Mouse (Mus musculus): ENCODE results near the gene Shbg. TPM values are rescaled to one million over a fixed set of nuclear protein-coding genes. Genes with fewer than 3 reads are reported as not detected.
A peak's percentile ranks its signal among the peaks of the same experiment; 100 is the strongest.

Gene Shbg
- polyA plus RNA-seq, 1 experiment, result 0.06 TPM

DNA sequence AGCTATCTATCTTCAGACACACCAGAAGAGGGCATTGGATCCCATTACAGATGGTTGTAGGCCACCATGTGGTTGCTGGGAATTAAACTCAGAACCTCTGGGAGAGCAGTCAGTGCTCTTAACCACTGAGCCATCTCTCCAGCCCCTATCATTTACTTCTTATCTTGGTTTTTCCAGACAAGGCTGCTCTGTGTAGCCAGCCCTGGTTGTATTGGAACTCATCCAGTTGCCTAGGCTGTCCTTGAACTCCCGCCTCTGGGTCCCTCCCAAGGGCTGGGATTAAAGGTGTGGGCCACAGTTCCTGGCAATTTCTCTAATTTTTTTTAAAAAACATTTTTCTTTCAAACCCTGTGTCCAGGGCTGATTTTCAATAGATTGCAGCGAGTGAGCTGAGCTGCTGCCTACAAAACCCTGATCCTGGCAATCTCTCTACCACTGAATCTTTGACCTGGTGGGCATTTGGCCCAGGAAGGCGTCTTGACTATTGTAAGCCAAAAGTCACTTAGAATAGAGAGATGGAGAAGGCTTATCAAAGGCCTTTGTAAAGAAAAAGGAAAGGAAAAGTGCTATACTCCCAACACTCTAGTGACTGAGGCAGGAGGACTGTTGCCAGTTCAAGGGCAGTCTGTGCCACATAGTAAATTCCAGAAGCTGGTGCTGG, 43.6 kb upstream of the Shbg start:
- H3K4me3 ChIP-seq (ENCODE audit: insufficient read depth, low read length), result peak overlapping the region; percentile 78; the same call in 1 of the 2 replicates
- no peak overlapping the region for H3K27ac ChIP-seq (ENCODE audit: insufficient read depth, low read length)
- TF ChIP-seq CTCF (IDR thresholded peaks at IDR 0.05; ENCODE audit: extremely low read depth, insufficient read depth, low read length) (no peak), POLR2A (IDR thresholded peaks at IDR 0.05; ENCODE audit: extremely low read depth, insufficient read depth, low read length) (no peak)
- no peaks in the 10 kb centered on the region for H3K4me1 ChIP-seq (ENCODE audit: control insufficient read depth, insufficient read depth, low read length)

DNA sequence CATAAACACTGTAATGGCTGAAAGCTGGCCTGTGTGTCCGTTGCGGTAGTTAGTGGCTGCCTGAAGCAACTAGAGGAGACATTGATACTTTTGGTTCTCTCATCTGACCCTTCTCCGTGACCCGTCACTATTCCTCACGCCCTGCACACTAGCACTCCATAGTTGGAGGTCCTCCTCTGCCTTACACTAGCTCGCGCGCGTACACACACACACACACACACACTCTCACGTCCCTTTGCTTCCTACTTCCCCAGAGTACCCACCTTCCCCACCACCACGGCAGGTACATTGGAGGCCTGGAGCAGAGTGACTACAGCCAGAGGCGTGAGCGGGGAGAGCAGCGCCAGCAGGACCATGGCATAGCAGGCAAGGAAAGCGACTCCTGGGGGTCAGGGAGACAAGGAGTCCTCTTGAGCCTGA, 39.8 kb upstream of the Shbg start:
- H3K4me1 ChIP-seq (ENCODE audit: control insufficient read depth, insufficient read depth, low read length), result no peaks in the 10 kb centered on the region
- H3K4me3 ChIP-seq (ENCODE audit: insufficient read depth, low read length), result no peak overlapping the region
- TF ChIP-seq POLR2A (IDR thresholded peaks at IDR 0.05; ENCODE audit: extremely low read depth, insufficient read depth, low read length) (no peak), CTCF (IDR thresholded peaks at IDR 0.05; ENCODE audit: extremely low read depth, insufficient read depth, low read length) (no peak)
- no peak overlapping the region for H3K27ac ChIP-seq (ENCODE audit: insufficient read depth, low read length)

DNA sequence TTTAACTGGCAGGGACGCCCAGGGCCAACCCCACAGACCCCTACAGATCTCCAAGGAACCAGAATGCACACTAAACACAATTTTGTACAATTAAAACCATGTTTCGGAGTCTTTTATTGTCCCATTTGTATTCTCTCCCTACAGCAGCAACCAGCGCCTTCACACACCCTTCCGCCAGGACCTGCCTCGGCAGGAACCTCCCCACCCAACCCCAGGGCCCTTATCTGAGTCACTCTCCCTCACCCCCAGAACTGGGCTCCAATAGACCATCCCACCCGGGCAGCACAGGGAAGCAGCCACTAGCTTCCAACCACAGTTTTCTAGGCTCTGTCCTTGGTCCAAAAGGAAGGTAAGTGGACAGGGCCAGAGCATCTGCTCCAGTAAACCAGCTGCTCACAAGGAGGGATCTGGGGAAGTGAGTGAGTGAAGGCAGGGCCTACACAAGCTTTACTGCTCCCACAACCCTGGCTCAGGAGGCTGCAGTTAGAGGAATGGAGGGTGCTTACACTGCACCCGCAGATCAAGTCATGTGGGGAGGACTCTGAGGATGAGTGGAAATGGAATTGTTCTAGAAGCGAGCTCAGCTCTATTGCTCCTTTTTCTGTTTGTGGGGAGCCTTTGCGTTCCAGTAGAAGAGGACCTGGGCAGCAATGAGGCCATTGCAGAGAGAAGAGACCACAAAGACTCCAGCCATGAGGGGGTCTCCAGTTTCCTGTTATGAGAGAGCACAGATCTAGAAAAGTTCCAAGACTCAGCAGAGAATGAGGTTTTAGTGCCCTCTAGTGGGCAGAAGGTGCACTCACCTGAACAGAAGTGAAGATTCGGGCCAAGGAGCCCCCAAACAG, 39.1 kb upstream of the Shbg start:
- no peak overlapping the region for H3K27ac ChIP-seq (ENCODE audit: insufficient read depth, low read length)
- TF ChIP-seq CTCF (IDR thresholded peaks at IDR 0.05; ENCODE audit: extremely low read depth, insufficient read depth, low read length) (peak; percentile 72), POLR2A (IDR thresholded peaks at IDR 0.05; ENCODE audit: extremely low read depth, insufficient read depth, low read length) (no peak)
- no peak overlapping the region for H3K4me3 ChIP-seq (ENCODE audit: insufficient read depth, low read length)
- H3K4me1 ChIP-seq (ENCODE audit: control insufficient read depth, insufficient read depth, low read length), result no peaks in the 10 kb centered on the region

DNA sequence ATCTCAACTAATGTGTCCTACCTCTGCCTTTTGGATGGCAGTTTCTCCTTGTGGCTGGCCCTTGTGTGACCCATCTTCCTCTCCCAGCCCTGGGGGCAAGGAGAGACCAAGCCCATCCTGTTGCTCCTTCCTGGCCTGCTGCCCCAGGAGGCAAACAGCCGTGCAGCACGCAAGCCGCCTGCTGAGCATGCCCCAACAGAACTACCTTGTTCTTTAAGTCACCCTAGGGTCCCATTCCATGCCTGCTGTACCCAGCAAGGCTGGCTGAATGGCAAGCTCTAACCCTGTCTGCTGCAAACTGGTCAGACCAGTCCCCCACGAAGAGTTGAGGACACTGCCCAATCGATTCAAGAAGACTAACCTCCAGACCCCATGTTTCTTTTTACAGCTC, 38.4 kb upstream of the Shbg start:
- TF ChIP-seq CTCF (IDR thresholded peaks at IDR 0.05; ENCODE audit: extremely low read depth, insufficient read depth, low read length), result no peak
- Histone ChIP-seq H3K27ac (ENCODE audit: insufficient read depth, low read length) (no peak overlapping the region), H3K4me3 (ENCODE audit: insufficient read depth, low read length) (no peak overlapping the region), H3K4me1 (ENCODE audit: control insufficient read depth, insufficient read depth, low read length) (no peaks in the 10 kb centered on the region)

DNA sequence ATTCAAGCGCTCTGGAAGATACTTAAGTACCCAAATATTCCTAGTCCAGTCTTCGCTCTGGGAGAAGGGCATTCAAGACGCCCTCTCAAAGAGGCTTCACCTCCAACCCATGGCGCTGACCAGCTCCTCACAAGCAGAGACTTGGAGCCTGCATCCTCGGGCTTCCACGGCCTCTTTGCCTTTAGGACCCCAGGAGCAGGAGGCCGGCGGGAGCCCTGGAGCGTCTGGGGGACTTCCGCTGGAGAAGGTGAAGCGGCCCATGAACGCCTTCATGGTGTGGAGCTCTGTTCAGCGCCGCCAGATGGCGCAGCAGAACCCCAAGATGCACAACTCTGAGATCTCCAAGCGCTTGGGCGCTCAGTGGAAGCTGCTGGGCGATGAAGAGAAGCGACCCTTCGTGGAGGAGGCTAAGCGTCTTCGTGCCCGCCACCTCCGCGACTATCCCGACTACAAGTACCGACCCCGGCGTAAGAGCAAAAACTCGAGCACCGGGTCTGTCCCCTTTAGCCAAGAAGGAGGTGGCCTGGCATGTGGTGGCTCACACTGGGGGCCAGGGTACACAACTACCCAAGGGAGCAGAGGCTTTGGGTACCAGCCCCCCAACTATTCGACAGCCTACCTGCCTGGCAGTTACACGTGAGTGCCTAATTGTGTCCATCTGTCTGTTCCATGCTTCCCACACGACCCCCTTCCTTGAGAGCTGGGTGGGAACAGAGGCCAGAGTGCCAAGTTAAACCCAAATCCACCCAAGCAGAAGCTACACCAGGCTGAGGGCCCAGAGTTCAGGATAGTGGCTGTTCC, 37.8 kb upstream of the Shbg start, which contains the start of gene Sox15:
TSS of gene Sox15 (plus strand) at position 51 of the 801 bp plus-strand sequence.
- Histone ChIP-seq H3K4me1 (ENCODE audit: control insufficient read depth, insufficient read depth, low read length) (no peaks in the 10 kb centered on the region), H3K4me3 (ENCODE audit: insufficient read depth, low read length) (no peak within 1 kb of the TSS), H3K27ac (ENCODE audit: insufficient read depth, low read length) (no peak within 1 kb of the TSS)
- TF ChIP-seq CTCF (IDR thresholded peaks at IDR 0.05; ENCODE audit: extremely low read depth, insufficient read depth, low read length) (peak; percentile 65), POLR2A (IDR thresholded peaks at IDR 0.05; ENCODE audit: extremely low read depth, insufficient read depth, low read length) (no peak)

DNA sequence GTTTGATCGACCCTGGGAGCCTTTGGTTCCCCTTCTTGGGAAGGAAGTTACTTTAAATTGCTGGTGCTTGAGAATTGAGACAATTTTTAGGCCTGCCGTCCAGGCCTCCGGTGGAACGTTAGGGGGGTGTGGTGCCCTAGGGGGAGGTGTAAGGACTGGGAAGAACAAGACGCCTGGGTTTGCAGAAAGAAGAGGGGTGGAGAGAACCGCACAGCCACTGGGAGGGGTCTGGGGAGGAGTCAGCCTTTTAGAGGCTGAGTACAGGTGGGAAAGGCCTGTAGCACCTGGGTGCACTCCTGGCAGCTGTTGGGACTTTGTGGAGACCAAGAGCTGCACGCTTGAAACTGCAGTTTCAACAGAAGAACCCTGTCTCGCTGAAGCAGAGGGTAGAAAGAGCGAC, 37.1 kb upstream of the Shbg start:
- Histone ChIP-seq H3K4me1 (ENCODE audit: control insufficient read depth, insufficient read depth, low read length) (no peaks in the 10 kb centered on the region), H3K27ac (ENCODE audit: insufficient read depth, low read length) (no peak overlapping the region), H3K4me3 (ENCODE audit: insufficient read depth, low read length) (no peak overlapping the region)
- no peak for TF ChIP-seq CTCF (IDR thresholded peaks at IDR 0.05; ENCODE audit: extremely low read depth, insufficient read depth, low read length)
- no peak for TF ChIP-seq POLR2A (IDR thresholded peaks at IDR 0.05; ENCODE audit: extremely low read depth, insufficient read depth, low read length)

DNA sequence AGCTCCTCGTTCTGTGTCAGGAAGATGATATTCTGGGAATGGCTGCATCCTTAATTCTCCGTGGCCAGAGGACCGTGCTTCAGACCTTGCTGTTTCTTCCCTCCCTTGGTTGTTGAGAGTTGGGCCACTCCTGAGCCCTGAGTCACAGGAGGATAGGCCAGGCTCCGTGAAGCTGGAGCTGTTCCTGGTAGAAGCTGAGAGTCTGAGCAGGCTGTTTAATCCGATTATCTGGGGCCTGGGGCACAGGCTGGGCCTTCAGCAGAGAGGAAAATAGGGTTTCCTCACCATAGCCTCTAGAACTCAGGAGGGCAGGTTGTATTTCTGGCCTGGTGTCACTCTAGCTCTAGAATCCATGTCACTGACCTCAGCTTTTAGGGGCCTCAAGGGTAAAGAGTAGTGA, 35.7 kb upstream of the Shbg start:
- no peak for TF ChIP-seq CTCF (IDR thresholded peaks at IDR 0.05; ENCODE audit: extremely low read depth, insufficient read depth, low read length)
- TF ChIP-seq POLR2A (IDR thresholded peaks at IDR 0.05; ENCODE audit: extremely low read depth, insufficient read depth, low read length), result no peak
- Histone ChIP-seq H3K27ac (ENCODE audit: insufficient read depth, low read length) (no peak overlapping the region), H3K4me3 (ENCODE audit: insufficient read depth, low read length) (no peak overlapping the region), H3K4me1 (ENCODE audit: control insufficient read depth, insufficient read depth, low read length) (no peaks in the 10 kb centered on the region)

DNA sequence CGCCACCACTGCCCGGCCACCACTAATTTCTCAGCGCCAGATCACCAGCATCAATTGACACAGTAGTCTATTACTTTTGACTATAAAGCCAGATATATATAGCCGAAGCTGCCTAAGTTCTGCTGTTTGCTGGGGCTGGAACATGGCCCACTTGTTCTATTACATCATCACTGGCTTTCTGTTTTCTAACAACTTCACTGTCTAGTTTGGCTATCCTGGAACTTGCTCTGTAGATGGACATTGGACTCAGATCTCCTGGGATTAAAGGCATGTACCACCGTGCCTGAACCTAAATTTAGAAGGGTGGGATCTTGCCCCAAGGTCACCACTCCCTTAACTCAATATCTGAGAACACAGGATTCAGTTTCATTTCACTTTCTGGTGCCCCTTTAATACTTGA, 28.2 kb upstream of the Shbg start:
- Histone ChIP-seq H3K4me1 (ENCODE audit: control insufficient read depth, insufficient read depth, low read length) (no peaks in the 10 kb centered on the region), H3K4me3 (ENCODE audit: insufficient read depth, low read length) (no peak overlapping the region), H3K27ac (ENCODE audit: insufficient read depth, low read length) (no peak overlapping the region)
- TF ChIP-seq CTCF (IDR thresholded peaks at IDR 0.05; ENCODE audit: extremely low read depth, insufficient read depth, low read length), result no peak
- no peak for TF ChIP-seq POLR2A (IDR thresholded peaks at IDR 0.05; ENCODE audit: extremely low read depth, insufficient read depth, low read length)

DNA sequence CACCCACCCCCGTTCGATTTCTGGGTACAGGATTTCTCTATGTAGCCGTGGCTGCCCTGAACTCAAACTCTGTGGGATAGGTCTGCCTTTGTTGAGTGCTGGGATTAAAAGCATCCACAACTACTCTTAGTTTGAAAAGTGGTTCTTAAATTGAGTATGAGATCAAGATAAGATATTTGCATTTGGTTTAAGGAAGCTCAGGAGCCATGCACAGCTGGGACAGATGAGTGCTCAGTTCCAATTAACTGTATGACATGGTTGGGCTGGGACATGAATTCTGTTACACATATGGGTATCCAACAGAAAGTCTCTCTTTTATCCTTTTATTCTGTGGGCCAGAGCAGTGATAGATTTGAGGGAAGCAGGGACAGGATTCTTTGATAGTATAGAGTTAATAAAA, 17.8 kb upstream of the Shbg start:
- no peak overlapping the region for H3K27ac ChIP-seq (ENCODE audit: insufficient read depth, low read length)
- H3K4me1 ChIP-seq (ENCODE audit: control insufficient read depth, insufficient read depth, low read length), result peaks cover 1% of the 10 kb centered on the region; the same call in 1 of the 2 replicates
- no peak for TF ChIP-seq CTCF (IDR thresholded peaks at IDR 0.05; ENCODE audit: extremely low read depth, insufficient read depth, low read length)
- no peak for TF ChIP-seq POLR2A (IDR thresholded peaks at IDR 0.05; ENCODE audit: extremely low read depth, insufficient read depth, low read length)
- no peak overlapping the region for H3K4me3 ChIP-seq (ENCODE audit: insufficient read depth, low read length)

Data from cortical plate, adult 2 months (tissue).